Mouse (Mus musculus): ENCODE measurements around the gene Zrsr1.

Gene Zrsr1

DNA sequence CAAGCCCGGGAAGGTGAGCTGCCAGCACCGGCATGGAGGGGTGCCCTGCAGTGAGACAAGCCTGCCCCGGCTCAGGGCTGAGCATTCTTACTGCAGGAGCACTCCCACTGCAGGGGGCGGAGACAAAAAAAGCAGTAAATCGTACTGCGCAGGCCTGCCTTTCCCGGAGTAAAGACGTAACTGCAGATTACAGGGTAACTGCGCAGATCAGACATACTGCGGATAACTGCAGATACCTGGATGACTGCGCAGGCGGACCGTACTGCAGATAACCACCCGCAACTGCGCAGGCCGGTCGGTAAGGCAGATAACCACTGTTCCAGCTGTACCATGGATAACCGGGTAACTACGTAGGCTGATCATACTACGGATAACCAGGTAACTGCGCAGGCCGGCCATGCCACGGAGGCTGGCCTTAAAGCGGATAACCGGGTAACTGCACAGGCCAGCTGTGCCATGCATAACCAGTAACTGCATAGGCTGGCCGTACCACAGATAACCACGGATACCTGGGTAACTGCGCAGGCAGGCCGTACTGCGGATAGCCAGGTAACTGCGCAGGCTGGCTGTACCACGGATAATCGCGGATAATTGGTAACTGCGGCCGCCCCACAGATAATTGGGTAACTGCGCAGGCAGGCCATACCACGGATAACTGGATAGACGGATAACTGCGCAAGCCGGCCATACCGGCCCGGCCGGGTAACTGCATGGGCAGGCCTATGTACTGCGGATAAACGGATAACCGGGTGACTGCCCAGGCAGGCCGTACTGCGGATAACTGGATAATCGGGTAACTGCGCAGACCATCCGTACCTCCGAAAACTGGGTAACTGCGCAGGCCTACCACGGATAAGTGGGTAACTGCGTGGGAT, at the start of gene Zrsr1:
Gene Zrsr1 (plus strand): TSS at position 171 of the 875 bp plus-strand sequence.
- in situ Hi-C loops (cut with MboI; ENCODE audit: unreplicated experiment in 2 of 2): no loop called here

DNA sequence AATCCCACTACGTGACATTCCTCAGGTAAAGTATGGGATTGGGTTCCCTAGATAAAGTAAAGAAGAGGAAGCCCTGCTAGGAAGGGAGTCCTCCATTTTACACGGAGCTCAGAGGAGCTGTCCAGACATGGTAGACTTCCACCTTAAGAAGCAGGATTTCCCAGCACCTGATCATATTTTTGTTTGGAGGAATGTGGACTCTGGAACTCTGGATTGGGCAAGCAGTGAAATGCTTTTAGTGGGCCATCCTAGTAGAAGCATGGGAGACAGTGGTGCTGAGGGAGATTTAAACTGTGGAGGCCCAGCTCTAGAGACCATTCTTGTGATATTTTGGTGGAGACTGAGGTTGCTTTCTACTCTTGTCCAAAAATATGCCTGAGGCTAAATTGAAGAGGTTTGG, 49.3 kb upstream of the Zrsr1 start:
- in situ Hi-C loops (cut with MboI; ENCODE audit: unreplicated experiment in 2 of 2): no loop called here

DNA sequence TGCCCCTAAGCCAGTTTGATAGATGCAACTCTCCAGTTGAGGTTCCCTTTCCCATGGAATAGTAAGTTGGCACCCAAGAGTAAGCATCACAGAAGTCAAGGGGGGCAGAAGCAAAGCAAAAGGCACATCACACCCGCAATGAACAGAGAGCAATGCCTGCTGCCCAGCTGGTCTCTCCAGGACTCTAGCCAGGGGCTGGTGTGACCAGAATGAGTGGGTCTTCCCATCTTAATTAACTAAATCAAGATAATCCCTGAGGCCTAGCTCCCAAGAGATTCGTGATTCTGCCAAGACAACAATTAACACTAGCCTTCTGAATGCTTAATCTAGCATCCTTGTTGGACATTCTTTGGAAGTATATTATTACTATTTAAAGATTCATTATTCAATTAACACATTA, 48.2 kb upstream of the Zrsr1 start:
- in situ Hi-C loops (cut with MboI; ENCODE audit: unreplicated experiment in 2 of 2): no loop called here

DNA sequence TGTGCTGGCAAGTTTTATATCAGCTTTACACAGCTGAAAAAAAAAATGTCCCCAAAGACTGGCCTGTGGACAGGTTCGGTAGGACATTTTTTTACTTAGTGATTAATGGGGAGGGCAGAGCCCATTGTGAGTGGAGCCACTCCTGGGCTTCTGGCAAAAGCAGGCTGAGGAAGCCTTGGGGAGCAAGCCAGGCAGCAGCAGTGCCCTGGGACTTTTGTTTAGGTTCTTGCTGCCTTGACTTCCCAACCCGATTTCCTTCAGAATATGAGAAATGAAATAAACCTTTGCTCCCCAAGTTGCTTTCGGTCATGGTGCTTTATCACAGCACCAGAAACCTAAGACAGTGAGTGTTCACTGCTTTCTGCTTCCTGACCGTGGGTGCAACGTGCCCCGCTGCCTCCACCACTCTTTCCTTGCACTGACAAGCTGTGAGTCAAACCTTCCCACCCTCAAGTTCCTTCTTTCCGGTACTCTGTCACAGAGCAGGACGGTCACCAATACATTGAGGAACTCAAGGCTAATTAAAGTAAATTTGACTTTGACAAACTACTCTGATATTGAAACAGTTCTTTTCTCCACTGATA, 43.1 kb upstream of the Zrsr1 start:
- in situ Hi-C loops (cut with MboI; ENCODE audit: unreplicated experiment in 2 of 2): no loop called here

DNA sequence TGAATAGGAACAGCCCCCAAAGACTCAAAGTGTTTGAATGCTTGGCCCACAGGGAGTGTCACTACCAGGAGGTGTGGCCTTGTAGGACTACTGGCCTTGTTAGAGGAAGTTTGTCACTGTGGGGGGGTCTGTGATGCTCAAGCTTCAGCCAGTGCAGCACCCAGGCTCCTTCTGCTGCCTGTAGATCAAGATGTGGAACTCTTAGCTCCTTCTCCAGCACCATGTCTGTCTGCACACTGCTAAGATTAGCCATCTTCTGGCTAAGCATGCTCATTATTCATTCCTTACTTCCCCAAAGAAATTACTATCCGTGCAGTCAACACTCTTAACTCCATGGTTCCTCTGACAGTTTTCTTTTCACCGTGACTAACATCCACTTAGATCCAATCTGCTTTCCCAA, 41.7 kb upstream of the Zrsr1 start:
- in situ Hi-C loops (cut with MboI; ENCODE audit: unreplicated experiment in 2 of 2): no loop called here

DNA sequence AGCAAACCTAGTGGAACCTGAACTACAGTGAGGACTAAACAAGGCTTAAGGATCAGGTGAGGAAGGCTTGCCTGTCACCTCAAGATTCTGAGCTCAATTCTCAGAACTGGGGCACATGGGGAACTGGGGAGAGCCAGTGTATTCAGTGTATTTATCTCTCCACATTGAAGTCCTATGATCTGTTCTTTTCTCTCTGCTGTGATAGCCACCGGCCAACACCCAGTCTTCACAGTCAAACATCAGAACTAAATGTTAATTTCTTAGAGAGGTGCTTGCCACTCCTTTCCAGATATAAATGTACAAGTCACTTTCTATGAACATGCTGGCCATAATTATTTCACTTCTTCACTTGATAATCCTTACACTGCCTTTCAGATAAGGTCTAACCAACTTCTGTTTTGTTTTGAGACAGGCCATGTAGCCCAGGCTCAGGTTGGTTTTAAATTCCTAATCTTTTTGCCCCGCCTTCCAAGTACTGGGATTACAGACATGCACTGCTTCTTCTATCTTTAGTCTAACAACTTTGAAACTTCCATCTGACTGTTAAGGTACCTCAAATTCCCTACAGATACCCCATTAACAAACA, 40.4 kb upstream of the Zrsr1 start:
- in situ Hi-C loops (cut with MboI; ENCODE audit: unreplicated experiment in 2 of 2): no loop called here

DNA sequence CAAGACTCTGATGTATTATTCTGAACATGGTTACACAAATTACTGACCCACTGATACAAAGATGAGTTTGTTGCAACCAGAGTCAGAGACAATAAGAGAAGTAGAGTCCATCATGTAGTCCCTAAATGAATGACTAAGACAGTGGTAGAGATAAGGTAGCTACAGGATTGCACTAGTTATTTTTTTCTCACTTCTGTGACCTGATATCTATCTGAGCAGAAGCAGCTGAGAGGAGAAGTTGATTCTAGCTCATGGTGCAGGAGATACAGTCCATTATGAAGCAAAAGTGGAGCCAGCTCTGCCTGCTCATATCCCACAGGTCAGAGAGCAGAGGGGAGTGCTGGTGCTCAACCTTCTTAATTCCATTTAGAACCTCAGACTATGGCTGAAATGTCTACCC, 39.6 kb upstream of the Zrsr1 start:
- in situ Hi-C loops (cut with MboI; ENCODE audit: unreplicated experiment in 2 of 2): no loop called here

DNA sequence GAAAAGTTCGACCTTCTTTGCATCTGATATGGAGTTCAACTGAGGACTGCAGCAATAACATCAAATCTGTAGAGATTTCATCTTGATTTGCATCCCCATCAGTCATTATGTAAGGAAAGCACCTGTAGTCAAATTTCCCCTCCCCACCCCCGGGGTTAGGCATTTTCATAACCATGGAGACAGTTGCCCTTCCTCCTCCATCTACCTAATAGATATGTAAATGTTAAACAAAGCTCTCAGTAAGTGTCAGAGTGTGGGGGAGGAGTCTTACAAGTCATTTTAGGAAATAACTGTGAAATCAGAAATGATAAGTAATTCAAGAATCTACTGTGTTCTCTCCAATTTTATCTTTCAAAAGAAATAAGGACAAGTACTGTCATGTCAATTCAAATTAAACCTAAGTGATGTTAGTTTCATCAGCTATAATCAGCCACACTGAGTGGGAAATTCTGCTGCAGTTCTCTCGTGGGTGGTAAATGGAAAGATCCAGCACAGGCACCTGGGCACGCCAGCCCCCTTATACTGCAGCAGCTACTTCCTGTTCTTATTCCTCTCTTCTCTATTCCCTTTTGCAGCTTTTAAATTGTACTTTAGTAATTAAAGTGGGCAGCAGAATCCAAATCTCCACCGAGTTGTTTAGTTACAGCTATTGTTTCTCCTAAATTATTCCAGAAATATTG, 35.2 kb upstream of the Zrsr1 start:
- in situ Hi-C loops (cut with MboI; ENCODE audit: unreplicated experiment in 2 of 2): loop anchor here (5.0 kb wide), 2 partner anchors 34 to 39 kb away; no protein-coding TSS in a partner anchor

DNA sequence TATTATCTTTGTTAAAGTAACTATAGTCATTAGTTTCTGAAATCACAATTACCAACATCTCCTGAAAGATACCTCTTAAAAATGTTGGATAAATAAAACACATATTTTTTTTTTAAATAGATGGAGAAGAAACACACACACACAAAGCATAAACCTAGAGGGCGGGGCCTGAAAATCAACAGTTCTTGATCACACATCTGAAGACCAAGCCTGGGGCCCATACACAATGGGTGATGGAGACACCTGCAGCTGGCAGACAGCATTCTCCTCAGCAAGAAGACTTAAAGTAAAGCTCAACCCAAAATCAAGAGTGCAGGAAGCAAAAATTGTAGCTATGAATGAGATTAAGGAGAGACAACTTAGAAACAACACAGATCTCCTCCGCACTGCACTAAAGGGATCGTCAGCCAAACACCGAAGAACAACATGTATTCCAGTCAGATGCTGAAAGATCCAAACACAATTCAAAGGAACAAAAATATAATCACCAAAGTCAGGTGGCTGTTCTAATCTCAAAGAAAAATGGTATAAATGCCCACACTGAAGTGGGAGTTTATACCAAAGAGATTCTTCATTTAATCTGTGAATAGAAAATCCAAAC, 34.0 kb upstream of the Zrsr1 start:
- in situ Hi-C loops (cut with MboI; ENCODE audit: unreplicated experiment in 2 of 2): loop anchor here (5.0 kb wide), 2 partner anchors 36 to 41 kb away; no protein-coding TSS in a partner anchor

DNA sequence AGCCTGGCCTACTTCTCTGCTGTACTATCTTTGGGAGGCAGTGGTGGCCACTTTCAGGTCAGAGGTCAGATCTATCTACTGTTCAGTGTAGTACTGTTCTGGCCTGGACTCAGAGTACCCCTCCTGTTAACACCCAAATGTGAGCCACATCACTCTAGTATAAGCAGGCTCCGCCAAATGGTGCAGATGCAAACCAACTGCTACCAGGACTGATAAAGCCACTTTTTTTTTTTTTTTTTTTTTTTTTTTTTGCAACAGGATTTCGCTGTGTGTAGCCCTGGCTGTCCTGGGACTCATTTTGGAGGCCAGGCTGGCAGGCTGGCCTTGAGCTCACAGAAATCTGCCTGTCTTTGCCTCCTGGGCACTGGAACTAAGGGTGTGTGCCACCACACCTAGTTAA, 32.8 kb upstream of the Zrsr1 start:
- in situ Hi-C loops (cut with MboI; ENCODE audit: unreplicated experiment in 2 of 2): loop anchor here (5.0 kb wide), 2 partner anchors 37 to 42 kb away; no protein-coding TSS in a partner anchor

DNA sequence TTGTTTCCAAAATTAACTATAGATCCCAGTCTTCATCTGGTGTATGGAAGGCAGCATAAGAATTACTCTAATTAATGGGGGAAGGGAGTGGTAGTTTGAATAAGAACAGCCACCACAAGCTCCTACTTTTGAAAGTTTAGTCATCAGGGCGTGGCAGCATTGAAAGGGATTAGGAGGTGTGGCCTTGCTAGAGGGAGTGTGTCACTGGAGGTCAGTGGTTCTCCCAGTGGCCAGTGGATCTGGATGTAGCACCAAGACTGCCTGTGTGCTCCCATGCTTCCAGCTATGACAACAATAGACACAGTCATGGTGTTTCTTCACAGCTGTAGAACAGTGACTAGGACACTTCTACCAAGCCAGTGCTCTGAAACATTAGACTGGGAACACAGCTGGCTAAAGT, 22.7 kb upstream of the Zrsr1 start:
- in situ Hi-C loops (cut with MboI; ENCODE audit: unreplicated experiment in 2 of 2): no loop called here

DNA sequence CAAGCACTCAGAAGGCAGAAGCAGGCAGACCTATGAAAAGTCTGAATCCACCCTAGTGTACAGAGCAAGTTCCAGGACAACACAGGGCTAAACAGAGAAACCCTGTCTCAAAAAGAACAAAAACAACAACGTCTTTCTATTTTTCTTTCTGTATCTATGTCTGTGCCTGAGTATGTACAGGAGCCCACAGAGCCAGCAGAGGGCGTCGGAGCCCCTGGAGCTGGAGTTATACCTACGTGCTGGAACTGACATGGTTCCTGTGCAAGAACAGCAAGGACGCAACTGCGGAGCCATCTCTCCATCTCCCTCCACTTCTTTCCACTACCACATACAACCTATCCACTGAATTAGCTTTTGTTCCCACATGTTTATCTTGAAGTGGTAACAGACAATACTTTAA, 21.7 kb upstream of the Zrsr1 start:
- in situ Hi-C loops (cut with MboI; ENCODE audit: unreplicated experiment in 2 of 2): loop anchor here (5.0 to 10.0 kb wide), 2 partner anchors 83 to 245 kb away; no protein-coding TSS in a partner anchor

DNA sequence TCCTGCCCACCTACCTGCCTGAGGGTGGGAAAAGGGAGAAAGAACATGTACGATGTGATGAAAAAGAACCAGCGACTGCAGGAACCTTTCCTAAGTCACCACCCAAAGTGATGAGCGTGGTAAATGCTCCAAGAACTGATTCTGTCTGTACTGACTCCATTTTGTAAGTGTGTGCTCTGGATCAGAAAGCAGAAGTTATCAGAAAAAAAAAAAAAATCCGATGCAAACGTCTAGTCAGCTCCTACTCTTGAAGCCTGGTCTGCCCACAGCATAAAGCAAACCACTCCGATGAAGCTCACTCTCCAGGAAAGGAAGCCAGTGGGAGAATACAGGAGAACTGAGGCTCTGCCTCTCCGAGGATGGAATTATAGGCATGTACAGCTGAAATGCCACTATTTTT, 19.1 kb upstream of the Zrsr1 start:
- in situ Hi-C loops (cut with MboI; ENCODE audit: unreplicated experiment in 2 of 2): loop anchor here (5.0 to 10.0 kb wide), 2 partner anchors 85 to 248 kb away; no protein-coding TSS in a partner anchor

DNA sequence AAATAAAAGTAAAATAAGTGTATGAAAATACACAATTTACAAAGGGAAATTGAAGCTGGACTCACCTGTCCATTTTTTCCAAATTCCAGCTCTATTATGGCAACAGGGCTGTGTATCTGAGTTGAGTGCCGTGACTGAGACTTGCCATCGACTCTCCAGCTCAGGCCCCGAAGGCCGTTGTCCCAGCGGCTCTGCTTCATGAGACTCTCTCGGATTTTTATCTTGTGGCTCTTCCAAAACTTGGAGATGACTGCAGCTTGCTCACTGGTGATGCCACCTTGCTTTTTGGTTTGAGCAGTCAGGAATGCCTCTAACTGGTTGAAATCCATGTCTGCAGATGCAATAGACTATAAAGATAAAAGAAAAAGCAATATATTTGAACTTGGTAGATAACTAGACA, 15.5 kb upstream of the Zrsr1 start:
- in situ Hi-C loops (cut with MboI; ENCODE audit: unreplicated experiment in 2 of 2): loop anchor here (5.0 to 10.0 kb wide), 7 partner anchors 94 to 729 kb away; partner anchors contain the start of gene B3gnt2 (in 1 of the 2)

DNA sequence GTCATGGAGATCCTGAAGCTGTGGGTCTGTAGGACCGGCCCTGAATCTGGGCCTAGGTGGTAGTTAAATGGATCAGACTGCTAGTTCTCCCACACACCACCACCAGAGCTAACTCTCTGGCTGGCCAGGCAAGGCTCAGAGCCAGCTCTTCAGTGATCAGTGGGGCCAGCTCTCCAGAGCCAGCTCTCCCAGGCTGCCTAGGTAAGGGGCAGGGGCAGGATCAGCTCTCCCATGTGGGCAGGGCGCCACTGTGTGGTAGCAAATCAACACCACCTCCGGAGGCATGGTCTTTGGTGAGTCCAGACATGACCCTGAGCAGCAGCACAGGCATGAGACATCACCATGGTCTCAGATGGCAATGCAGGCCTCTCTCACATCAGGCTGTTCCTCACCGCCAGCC, 15.0 kb upstream of the Zrsr1 start:
- in situ Hi-C loops (cut with MboI; ENCODE audit: unreplicated experiment in 2 of 2): loop anchor here (5.0 to 10.0 kb wide), 7 partner anchors 95 to 730 kb away; partner anchors contain the start of gene B3gnt2 (in 1 of the 2)

DNA sequence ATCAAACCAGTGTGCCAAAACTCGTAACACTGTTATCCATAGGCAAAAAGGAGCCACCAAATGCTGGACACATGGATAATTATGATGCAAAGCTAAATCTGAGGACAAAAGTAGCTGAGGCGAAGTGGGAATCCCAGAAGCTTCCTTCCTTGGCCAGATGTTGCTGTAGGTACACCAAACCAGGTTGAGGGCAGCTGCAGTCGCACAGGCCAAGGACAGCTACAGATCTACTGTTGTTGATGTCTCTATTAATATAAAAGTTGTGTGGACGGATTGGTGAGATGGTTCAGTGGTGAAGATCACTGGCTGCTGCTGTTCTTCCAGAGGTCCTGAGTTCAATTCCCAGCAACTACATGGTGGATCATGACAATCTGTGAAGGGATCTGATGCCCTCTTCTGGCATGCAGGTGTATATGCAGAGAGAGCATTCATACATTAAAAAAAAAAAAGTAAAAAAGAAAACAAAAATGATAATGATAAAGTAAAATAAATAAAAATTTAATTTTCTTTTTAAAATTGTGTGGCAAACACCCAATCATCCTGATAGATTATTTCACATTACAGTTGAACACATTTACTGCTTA, 13.9 kb upstream of the Zrsr1 start:
- in situ Hi-C loops (cut with MboI; ENCODE audit: unreplicated experiment in 2 of 2): loop anchor here (5.0 to 10.0 kb wide), 7 partner anchors 96 to 731 kb away; partner anchors contain the start of gene B3gnt2 (in 1 of the 2)

DNA sequence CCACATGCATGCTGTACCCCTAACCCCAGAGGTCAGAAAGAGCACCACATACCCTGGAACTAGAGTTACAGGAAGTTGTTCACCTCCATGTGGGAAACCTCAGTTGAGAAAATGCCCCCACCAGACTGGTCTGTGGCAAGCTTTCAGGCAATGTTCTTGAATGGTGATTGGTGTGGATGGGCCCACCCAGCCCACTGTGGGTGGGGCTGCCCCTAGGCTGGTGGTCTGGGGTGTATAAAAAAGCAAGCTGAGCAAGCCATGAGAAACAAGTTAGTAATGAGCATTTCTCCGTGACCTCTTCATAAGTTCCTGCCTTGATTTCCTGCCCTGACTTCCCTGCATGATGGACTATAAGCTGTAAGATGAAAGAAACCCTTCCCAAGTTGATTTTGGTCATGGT, 9.7 kb upstream of the Zrsr1 start:
- in situ Hi-C loops (cut with MboI; ENCODE audit: unreplicated experiment in 2 of 2): no loop called here

DNA sequence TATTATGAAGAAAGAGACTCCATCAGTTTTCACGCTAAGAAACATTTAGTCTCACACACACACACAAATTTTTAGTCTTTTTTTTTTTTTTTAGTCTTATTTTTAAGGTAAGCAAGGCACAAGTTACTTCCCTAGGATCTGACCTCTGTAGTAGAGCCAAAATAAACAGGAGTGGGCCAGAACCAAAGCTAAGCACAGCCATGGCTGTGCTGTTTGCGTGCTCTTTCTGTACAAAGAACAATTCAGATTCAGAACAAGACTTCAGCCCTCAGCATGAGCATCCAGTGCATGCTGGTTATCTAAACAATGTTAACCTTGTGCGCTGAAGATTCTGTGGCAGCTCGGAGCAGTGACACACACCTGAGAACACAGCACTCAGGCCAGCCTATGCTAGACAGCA, 7.4 kb upstream of the Zrsr1 start:
- in situ Hi-C loops (cut with MboI; ENCODE audit: unreplicated experiment in 2 of 2): no loop called here

DNA sequence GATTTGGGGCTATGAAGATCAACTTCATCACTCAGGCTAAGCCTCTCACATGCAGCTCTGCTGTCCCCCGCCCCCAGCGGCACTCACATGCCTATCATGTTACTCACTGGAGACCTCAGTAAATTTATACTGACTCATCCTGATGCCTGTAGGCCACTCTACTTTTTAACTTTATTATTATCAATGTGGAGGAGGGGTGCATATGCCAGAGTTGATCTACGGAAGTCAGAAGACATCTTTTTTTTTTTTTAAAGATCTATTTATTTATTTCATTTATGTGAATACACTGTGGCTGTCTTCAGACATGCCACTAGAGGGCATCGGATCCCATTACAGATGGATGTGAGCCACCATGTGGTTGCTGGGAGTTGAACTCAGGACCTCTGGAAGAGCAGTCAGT, 6.3 kb upstream of the Zrsr1 start:
- in situ Hi-C loops (cut with MboI; ENCODE audit: unreplicated experiment in 2 of 2): no loop called here

DNA sequence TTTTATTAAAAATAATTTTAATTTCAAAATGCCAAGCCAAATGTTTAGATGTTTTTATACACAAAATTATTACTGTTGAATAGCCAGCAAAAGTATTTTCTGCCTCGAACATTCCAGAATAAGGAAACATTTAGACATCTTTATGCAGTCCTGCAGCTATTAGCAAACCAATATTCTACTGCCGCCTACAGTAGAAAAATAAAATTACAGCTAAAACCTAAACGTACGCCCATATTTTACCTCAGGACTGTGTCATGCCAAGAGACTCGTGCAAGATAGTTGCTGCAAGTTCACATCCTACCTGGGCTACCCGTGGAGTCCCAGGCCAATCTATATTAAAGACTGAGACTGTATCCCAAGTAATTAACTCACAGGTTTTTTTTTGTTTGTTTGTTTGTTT, 2.3 kb upstream of the Zrsr1 start:
- in situ Hi-C loops (cut with MboI; ENCODE audit: unreplicated experiment in 2 of 2): no loop called here
